Mouse (Mus musculus) heart, postnatal 0 days (tissue): Measurements from ENCODE around the gene Defb47.

ENCODE experiments used
- CTCF ChIP-seq: IDR thresholded peaks from 2 replicates; pipeline ENCODE4 v1.5.1; 2016; ENCODE audit warnings: antibody characterized with exemption, control low read depth, low read depth
- EP300 ChIP-seq: IDR thresholded peaks from 2 replicates; pipeline ENCODE4 v1.6.1; 2016; ENCODE audit warnings: antibody characterized with exemption, low read depth

DNA sequence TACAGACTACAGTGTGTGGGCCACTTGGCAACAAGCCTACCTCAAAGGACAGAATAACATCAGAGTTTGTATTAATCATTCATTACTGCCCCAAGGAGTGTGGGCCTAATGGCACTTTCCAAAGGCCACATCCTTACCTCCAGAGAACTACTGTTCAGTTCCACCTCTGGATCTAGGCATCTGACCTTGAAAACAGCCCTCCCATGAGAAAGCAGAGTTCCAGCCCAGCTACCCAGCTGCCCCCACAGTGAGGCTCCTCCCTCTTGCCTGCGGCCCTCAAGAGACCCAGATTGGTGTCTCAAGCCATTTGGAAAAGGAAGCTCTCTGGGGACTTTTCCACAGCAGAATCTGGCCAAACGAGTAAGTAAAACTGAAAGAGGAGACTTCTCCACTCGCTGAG is 48.8 kb downstream of the Defb47 start, which contains the start of gene Defb42:
- TF ChIP-seq CTCF (no peak), EP300 (no peak)
